Mouse (Mus musculus) layer of hippocampus, postnatal 25 days (tissue): ENCODE results near the gene Prmt9. TPM values are rescaled to one million over a fixed set of nuclear protein-coding genes. Genes with fewer than 3 reads are reported as not detected.

ENCODE experiments used
- DNase-seq, 2 experiments: peaks; one replicate each; pipeline ENCODE4 v3.0.0; 2022; ENCODE audit warnings: mixed read lengths in 2 of 2, low spot score in 1 of 2; ENCODE audit errors: extremely low spot score in 1 of 2
- total RNA-seq, 2 experiments: library from RNA; stranded (reverse); gene quantifications; 2 replicates each; pipeline ENCODE4 v1.2.3; 2021

Prmt9 gene
- total RNA-seq: 10 to 100 TPM; 18.9 to 20.8 TPM

GRCm38 (mm10) chr8:77549121-77549706 is at the start of gene Prmt9:
Gene Prmt9 (plus strand): TSS chr8:77549397.
- peak; percentile 93 to 94 for DNase-seq

DNA sequence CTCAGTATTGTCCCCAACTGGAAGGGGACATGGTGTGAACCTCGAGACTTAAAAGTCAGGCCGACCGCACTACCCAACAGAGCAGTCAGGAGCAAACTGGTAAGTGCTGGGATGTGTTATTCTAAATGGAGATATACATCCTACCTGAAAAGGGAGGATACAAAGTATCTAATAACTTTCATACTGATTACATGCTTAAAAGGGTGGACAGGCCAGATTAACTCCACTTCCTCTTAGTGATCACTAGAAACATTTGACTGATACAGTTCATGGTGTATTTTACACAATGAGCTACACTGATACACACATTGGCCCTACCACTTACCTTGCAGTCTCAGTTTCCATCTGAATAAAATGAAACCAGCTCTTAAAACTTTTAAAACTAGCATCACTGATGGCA is 48.9 kb upstream of the Prmt9 start:
- no peak for DNase-seq

DNA sequence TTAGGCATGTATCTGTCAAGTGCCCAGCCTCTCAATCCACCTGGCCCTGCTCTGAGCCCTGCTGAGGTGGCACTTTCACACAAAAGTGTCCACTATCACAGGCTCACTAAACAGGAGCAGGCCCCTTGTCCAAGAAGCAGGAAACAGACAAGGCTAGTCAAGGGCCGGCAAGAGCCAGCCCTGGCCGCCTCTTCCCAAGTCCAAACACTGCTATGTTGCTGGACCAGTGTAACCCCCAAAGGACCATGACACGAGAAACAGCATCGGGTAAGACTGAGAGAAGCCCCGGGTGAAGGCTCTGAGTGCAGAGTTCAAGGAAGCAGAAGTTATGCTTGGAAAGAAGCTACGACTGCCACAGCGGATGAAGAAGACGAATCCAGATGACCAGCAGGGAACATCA is 48.1 kb upstream of the Prmt9 start:
- DNase-seq: no peak

DNA sequence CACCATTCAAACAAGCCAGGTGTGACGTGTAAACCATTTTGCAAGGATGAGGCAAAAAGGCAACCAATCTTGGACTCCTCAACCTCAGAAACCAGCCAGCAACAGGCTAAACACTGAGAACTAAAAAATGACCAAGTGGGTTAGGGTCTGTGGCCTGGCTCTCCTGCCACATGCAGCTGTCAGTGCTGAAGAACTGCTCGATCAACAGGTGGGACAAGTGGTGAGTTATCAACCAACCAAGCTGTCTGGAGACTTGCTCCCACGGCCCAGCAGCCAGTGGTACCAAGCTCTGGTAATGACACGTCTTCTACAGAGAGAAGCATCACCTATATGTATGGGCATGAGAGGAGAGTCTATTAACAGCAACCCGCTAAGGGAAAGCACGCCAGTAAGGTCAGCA is 46.6 kb upstream of the Prmt9 start:
- no peak for DNase-seq

DNA sequence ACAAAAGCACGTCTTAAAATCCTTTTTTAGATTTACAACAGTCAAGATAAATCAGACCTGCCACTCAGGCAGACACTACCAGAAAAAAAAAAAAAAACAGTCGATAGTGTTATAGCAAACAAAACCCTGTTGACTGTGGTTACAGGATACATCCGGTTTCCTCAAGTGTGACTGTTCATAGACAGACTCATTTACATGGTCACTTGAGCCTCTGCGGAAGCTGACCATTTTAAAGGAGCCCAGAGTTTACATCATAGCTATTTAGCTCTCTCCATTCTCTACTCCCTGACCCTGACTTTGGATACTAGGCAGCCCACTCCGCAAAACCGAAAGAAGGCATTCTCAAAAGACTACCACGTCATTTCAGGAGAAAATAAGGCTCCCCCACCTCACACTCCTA is 42.7 kb upstream of the Prmt9 start:
- DNase-seq: no peak

GRCm38 (mm10) chr8:77507510-77508035 is 41.6 kb upstream of the Prmt9 start:
- DNase-seq: no peak

DNA sequence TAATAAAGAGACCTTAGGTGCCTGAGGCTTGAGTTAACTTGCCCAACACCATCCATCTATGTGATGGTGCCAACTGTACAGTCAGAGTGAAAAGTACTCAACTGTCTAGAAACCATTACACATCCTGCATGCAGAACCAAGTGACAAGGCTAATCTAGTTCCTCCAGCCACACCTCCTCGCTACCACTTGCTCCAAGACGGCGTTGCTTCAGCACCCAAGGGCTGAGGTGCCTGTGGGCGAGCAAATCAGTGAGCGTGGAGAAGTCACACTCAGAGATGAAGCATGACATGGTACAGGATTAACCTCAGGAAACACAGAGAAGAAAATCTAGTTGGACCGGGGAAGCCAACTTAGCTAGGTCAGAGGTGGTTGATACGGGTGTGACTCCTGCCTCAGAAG is 40.2 kb upstream of the Prmt9 start:
- DNase-seq: no peak

DNA sequence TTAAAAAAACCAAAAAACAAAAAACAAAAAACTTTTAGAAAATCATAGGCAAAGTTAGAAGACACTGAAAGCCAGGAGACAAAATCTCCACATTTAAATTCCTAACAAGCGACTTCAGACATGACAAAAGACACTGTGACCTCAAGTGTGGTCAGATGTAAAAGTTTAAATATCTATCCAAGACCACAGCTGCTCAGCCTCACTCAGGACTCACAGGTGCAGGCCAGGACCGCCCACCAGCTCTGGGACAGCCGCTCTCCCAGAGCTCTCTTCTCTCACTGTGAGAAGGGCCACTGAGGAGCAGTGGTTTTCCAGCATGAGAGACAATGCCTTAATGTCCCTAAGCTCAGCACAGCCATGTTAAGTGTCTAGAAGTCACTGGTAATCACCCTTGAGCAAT is 38.8 kb upstream of the Prmt9 start:
- no peak for DNase-seq

GRCm38 (mm10) chr8:77511750-77512493 is 37.3 kb upstream of the Prmt9 start:
- no peak for DNase-seq

DNA sequence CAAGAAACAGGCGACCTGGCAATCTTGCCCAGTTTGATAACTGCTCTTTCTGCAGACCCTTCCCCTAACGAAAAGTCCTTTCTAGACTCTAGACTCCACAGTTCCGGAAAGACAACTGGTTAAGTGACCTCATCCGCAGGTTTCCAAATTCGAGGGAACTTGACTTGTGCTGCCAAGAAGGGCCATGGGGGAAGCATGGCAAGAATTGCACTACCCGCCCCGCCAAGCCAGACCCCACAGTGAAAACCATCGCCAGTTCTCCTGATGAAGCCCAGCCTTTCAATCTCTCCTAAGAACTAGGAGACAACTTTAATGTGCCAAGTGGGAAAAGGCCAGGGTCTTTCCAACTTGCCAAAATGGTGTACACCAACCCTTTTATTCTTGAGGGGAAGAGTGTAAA is 34.0 kb upstream of the Prmt9 start:
- DNase-seq: no peak

GRCm38 (mm10) chr8:77515786-77516185 is 33.4 kb upstream of the Prmt9 start:
- no peak for DNase-seq

DNA sequence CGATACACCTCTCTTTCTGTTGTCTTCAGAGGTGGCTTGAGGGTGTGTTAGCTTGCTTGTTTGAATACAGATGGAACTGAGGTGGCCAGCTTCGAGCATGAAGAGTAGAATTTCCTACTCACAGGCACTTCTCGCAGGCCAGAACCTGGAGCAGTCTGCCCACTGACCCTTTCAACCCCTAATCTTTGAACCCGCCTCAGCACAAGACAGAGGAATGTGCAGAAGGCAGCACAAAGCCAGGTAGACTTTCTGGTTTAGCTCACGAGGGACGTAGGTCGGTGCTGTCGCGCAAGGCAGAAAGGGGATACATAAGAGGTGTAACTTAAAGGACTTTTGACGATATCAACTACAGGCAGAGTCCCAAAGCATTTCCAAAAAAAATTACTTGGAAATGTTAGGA is 32.4 kb upstream of the Prmt9 start:
- no peak for DNase-seq

GRCm38 (mm10) chr8:77517301-77518200 is 31.6 kb upstream of the Prmt9 start, which contains the start of gene Arhgap10:
Gene Arhgap10 (minus strand): TSS chr8:77517953.
- DNase-seq: peak; percentile 31 to 46

- DNase-seq: peak in 1 of 2 experiments; percentile 28
Observed at GRCm38 (mm10) chr8:77518201-77519115, 30.7 kb upstream of the Prmt9 start.

DNA sequence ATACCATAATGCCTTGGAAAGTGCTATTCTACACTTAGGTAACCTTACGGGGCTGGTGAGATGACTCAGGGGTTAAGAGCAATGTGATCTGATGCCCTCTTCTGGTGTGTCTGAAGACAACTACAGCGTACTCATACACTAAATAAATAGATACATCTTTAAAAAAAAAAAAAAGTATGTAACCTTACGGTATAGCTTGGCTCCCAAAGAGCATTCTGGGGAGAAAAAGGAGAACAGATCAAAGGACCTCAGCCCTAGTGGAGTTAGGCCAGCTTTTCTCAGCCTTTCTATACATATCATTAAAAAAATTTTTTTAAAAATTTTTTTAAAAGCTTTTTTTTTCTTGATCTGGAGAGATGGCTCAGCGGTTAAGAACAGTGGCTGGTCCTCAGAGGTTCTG is 28.6 kb upstream of the Prmt9 start:
- no peak for DNase-seq

GRCm38 (mm10) chr8:77521028-77521785 is 28.0 kb upstream of the Prmt9 start:
- no peak for DNase-seq

GRCm38 (mm10) chr8:77522984-77523383 is 26.2 kb upstream of the Prmt9 start:
- no peak for DNase-seq

DNA sequence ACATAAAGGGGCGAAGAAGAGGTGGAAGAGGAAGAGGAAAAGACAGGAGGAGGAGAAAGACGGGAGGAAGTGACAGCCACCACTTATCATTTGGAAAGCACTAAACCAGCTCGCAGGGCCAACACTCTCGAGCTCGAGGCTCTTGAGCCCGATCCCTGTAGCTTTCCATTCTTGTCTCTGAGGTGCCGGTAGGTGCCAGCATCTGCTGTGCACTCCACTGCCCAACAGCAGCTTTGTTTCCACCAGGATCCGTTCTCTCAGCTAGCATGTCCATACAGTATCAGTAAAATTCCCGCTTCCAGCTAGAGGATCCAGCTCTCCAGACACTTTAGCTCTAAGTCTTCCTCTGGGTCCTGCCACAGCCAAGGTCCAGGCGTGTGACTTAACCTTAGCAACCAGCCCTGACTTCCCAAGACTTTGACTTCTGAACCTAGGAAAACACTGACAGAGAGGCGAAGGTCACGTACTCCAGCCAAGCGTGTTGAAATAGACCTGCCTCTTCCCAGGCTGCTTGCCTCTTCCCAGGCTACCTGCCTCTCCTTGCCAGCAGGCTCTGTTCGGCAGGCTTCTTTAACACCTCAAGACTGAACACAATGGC is 25.1 kb upstream of the Prmt9 start:
- no peak for DNase-seq

DNA sequence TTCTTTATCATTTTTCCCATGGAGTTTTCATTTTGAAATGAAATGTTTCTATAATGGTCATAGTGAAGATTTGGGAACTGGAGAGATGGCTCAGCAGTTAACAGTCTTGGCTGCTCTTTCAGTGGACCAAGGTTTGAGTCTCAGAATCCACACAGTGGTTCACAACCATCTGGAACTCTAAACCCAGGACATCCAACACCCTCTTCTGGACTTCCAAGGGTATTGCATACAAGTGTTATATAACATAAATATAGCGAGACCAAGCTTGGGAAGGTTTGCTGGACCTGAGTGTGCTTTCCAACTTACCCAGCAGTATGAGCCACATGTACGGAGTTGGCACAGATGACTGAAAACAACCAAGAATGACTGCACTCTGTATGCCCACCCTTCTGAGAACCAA is 24.3 kb upstream of the Prmt9 start:
- DNase-seq: no peak
